Mouse (Mus musculus) cerebellum, postnatal 14 days (tissue): ENCODE results near the gene Icam1.

ENCODE experiments used
- DNase-seq, 2 experiments: peaks; one replicate each; pipeline ENCODE4 v3.0.0; 2021; ENCODE audit warnings: mixed read lengths in 2 of 2

Gene Icam1

DNA sequence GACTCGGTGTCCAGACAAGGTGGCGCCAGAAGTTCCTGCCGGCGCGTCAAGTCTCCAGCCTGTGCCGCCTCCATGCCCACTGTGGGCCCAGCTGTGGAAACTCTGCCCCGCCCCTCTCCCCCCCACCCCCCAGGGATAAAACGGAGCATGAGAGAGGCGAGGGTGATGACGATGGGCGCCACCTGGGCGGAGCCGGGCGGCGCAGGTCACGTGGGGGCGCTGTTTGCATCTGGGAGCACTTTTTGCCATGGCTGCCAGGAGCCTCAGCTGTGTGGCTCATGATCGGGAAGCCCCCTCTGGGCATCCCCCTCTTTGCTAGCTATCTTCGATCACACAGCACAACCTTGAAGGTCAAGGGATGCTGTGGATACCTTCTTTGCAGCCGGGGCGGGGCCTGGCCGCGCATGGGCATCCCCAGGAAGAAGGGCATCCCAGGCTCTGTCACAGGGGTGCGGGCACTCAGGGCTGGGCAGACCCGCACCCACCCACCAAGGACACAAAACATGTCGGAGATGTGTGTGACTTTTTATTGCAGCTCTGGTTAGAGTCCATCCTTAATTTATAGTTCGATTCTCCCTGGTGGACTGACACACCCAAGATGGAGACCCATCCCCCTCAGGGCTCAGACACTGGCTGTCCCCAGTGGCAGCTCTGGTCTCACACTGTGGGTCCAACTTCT lies 51.4 kb downstream of the Icam1 start, which contains the start of gene Zglp1:
TSS of gene Zglp1 (minus strand) at position 88 of the 679 bp plus-strand sequence.
- DNase-seq, result no peak

DNA sequence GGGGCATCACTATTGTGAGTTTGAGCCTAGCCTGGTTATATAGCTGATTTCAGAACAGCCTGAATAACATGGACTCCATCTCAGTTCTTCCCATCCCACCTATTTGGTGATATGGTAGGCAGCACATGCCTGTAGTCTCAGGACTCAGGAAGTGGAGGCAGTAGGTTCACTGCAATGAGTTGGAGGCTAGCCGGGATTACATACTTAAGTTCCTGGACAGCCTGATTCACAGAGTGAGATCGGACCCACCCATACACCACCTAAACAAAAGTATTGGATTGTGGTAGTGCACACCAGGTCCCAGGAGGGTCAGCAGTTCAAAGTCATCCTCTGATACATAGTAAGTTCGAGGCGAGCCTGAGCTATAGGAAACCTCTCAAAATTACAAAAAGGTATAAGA lies 56.9 kb downstream of the Icam1 start:
- DNase-seq, result no peak

DNA sequence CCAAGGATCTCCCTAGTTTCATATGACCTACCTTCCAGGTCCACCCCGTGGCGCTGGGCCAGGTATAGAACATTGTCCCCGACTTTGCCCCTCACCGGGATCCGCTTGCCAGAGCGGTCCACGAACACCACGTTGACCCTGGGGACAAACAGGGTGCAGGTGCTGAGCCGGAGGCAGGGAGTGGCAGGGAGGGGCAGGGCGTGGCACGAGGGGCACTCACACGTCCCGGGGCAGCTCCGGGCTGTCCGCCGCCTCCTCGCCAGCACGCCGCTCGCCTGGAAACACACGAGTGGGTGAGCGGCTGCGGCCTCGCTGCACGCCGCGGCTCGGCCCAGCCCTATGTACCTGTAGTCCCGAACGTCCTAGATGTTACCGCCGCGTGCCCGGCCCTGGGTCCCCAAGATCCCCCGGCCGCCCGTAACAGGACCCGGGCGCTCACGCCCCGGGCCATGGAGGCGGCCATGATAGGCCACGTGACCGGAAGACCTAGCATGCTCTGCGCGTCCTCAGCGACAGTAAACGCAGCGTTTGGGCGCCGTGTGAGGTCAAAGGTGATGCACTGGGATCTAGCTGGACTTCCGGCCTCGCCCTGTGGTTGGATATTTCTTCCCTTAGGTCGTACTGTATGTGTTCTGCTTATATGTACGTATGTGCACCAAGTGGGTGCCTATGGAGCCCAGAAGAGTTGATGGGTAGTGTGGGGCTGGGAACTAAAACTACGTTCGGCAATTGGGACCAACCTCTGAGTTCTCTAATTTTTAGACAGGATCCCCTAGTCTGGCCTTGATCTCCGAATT lies 57.5 kb downstream of the Icam1 start, which contains the start of the genes Gm49373 and Fdx1l:
TSS of gene Gm49373 (minus strand) at position 53 of the 797 bp plus-strand sequence.
TSS of gene Fdx1l (minus strand) at position 571 of the 797 bp plus-strand sequence.
- peak; percentile 91 to 93 for DNase-seq

DNA sequence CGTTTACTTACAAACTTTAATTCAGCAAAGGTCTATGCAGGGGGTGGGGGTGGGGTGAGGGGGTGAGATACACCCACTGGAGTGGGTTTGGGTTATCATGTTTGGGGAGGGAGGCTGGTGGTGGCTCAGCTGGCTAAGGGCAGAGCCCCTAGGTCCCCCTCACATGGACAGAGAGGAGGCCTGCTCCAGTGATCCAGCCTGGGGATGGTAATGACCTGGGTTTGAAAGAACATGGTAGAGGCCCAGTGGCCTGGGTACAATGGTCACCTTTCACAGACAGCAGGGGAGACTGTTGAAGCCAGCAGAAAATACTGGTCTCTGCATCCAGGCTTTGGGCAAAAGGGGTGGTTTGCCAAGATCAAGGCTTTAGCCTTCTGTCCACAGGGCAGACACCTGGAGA lies 58.4 kb downstream of the Icam1 start:
- DNase-seq, result peak in 1 of 2 experiments; percentile 20

DNA sequence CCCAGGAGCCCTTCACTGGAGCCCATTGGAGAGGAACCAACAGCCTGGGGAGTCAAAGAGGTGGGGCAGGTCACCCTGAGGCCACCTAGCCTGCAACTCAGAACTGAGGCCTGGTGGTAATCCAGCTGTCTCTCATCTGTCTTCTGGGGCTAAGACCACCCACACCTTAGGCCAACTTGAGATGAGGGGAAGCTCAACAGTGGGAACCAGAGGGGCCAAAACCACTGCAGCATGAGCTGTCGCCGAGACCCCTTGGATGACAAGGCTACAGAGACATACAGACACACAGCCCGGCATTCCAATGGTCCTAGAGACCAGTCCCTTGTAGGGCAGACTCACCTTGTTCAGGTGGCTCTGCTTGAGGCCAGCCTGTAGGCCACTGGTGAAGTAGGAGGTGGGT lies 59.8 kb downstream of the Icam1 start:
- no peak for DNase-seq
